Mouse (Mus musculus) c-Kit-positive CD71-positive TER-119-positive erythroid progenitor cells, embryonic 14.5 days (primary cell): ENCODE measurements around the gene Olig3.
"Not testable (repeated sequence)": the region's sequence is repeated elsewhere in the genome, so short reads cannot be mapped to it uniquely, and the experiment has no call there.

ENCODE experiments used
- DNase-seq: peaks from one replicate; pipeline ENCODE4 v3.0.0-alpha.2; 2013; ENCODE audit warnings: low spot score

Gene Olig3

DNA sequence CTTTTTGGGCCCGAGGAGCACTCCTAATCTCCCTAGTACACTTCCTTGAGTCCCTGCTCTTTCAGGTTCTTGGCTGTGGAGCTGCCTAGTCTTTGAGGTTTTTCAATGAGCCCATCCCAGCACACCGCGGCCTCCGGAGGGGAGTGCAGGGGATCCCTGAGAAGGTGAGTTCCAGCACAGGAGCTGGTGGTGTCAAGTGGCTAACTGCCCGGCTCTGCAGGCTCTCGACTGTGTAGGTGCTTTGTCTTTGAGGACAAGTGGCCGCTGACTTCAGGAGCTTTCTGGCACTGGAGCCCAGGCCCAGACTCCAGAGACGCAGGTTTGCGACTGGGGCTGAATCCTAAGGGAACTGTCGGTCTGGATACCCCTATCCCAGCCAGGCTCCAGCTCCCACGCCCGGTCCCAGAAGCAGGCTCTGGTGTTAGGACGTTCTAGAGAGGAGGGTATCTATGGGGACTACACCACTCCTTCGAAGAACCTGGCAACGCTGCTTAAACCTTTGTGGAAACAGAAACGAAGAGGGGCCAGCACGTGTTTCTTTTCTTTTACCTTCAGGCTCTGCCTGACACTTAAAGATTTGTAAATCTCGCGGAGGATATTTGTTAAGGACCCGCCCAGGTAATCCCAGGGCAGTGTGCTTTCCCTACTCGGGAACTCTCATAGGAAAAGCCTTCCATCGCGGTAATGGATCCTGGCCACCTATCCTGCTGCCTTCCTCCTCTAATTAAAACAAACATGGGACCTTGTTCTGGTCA lies 5.4 kb downstream of the Olig3 start:
- no peak for DNase-seq

DNA sequence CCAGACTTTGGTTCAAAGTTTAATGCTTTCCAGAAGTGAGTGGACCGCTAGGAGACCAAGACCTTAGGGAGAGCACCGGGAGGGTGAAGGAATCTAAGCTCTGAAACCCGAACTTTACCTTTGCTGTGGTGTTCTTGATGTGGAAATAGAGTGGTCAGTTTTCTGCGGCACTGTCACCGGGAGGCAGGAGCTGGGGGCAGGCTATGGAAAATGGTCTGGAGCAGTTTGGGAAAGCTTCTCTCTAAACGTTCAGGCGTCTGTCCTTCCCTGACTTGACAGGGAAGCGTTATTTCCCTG lies 5.9 kb downstream of the Olig3 start:
- DNase-seq = no peak

DNA sequence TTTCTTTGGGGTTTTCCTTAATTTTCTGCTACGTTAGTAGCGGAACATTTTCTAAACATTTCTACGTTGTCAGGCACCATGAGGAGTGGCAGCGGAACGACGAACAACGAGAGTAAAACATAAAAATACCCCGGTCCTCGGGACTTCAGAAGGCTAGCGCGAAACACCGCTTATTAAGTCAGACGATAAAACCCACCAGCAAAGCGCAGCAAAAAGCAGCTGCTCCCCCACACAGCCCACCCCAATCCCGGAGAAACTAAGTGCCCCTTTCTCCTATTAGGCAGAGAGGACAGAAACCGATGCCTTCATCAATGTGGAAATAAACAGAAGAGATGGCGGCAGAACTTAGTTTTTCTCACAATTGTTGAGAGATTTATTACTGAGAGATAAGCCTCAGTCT lies 6.5 kb downstream of the Olig3 start:
- no peak for DNase-seq

DNA sequence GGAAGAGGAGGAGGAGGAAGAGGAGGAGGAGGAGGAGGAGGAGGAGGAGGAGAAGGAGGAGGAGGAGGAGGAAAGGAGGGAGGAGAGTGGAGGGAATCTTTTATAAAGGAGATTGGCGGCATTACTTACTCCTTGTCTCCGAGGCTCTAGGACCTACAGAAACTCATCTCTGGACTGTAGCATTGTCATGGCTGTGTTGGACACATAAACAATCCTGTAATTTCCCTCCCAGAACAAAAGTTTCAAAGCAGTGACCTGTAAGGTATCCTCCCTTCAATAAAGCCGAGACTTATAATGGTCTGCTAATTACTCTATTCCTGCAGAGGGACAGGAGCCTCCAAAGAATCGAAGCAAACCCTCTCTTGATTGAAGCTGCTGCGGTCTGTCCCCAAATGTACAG lies 7.0 kb downstream of the Olig3 start:
- DNase-seq = no peak

DNA sequence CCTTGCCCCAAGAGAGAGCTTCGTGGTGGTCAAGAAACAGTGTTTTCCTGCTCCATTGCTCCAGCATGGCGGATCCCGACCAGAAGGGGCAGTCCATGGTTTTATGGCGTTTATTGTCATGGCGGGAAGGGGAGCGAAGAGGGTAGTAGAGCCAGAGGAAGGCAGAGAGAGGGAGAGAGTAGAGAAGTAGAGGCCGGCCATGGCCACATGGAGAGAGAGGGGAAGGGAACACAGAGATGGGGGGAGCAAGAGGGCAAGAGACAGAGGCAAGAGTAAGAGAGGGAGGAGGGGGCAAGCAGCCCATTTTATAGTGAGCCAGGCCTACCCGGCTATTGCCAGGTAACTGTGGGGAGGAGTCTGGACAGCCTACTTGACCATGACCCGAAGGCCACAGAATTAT lies 12.8 kb downstream of the Olig3 start:
- no peak for DNase-seq

DNA sequence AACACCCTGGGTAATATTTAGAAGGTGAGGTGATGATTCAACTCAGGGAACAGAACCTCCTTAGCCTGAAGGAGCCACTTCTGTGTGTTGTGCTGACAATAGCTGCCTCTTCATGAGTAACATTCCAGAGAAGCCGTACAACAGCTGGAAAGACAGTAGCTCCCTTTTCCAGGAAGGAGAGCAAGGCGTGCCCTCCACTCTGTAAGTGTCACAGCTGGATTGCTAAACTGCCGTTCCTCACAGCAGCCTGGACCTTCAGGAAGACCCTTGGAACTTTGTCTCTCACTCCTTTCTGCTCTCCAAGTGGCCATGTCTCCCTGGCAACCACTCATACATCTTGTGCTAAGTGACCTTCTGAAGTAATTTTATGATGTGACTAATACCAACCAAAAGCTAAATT lies 13.8 kb downstream of the Olig3 start:
- no peak for DNase-seq

DNA sequence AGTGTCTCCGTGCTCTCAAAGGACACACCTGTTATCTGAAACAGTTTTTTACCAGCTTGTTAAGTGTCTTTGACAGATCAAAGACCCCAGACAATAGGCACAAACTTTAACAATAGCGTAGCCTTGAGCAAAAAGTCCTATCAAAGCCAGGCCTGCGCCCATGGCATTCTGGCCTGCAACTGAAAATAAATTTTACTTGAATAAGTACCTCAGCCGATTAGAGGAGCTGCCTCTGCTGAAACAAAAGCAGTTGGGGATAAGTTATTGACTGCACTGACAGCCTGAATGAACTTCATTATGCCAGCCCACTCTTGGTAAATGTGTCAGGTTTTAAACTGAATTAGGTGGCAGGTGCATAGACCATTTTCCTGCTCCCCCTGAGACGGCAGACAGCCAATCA lies 15.9 kb downstream of the Olig3 start:
- no peak for DNase-seq

DNA sequence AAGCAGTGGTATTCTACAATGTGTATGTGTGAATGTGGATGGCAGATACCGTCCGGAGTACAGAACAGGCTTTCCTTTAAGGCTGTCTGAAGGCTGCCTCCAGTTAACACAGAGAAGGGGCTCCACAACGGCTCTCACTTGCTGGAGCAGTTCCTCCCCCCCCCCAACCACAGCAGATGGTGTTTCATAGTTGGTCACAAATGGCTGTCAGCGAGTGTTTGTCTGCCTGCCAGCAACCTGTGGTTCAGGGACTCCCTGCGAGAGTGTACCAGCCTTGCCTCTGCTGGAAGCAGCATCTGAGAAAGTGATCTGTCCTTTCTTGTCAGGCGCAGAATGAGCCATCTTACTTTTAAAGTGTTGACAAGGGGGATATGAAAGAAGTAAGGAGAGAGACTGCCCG lies 17.5 kb downstream of the Olig3 start:
- no peak for DNase-seq

DNA sequence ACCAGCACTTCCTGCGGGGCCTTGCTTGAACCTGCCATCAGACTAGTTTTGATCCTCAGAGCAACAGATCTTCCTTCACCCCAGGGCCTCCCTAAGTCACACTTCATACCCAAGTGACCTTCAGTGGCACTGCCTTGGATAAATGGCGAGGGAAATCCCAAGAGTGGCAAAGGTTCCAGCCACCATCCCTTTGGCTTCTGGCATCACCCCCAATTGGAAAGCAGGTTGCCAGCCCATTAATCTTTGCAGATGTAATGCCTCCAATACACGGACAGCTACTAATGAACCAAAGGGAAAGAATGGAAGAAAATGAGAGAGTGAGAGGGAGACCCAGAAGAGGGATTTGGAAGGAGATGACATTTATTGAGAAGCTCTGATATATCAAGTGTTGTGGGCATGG lies 18.0 kb downstream of the Olig3 start:
- DNase-seq = no peak

DNA sequence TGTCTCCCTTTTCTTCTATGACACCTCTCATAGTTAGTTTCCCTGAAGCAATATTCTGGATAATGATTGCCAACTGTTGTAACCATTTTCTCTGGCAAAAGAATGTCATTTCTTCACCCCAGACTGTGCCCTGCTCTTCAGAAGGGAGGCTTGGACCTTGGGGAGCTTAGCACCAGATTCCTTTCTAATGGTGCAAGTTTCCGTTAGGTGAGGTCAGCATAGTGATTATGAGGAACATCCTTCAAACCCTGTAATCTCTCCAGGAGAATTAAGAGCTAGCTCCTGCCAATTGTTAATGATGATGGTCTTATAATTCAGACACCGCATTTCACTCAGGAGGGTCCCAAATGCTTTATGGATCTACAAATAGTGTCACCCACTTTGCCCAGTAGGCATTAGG lies 19.5 kb downstream of the Olig3 start:
- no peak for DNase-seq

DNA sequence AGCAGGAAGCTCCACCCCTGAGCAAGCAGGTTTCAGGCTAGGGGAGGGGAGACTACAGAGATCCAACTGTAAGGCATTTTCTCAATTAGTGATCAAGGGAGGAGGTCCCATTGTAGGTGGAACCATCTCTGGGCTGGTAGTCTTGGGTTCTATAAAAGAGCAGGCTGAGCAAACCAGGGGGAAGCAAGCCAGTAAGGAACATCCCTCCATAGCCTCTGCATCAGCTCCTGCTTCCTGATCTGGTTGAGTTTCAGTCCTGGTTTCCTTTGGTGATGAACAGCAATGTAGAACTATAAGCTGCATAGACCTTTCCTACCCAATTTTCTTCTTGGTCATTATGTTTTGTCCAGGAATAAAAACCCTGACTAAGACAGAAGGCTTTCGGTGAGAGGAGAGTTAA lies 24.6 kb downstream of the Olig3 start:
- DNase-seq = not testable (repeated sequence)

DNA sequence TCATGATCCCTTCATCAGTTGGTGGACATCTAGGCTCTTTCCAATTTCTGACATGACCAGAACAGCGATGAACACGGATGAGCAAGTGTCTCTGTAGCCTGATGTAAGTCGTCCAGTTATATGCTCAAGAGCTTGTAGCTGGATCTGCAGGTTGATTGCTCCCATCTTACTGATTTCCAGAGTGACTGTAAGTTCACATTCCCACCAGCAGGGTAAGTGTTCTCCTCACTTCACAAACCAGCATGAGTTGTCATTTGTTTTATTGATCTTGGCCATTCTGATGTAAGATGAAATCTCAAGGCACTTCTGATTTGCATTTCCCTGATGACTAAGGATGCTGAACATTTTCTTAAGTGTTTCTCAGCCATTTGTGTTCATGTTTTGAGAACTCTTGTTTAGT lies 27.8 kb downstream of the Olig3 start:
- DNase-seq = no peak

DNA sequence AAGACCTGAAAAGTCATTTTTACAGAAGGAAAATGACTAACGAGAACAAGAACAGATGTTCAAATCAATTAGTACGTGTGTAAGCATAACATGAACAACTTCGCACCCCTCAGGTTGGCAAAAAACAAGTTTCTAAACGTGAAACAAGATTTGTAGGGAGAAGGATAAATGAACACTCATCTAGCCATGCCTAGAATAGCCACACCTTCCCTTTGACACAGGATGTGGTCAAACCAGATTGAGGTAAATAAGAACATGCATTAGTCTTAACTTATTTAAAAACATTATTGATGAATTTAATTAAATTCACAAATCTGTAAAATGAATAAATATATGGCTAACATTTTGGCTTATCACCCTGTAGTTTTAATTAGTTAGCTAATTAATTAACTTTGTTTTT lies 35.5 kb downstream of the Olig3 start:
- DNase-seq = no peak

DNA sequence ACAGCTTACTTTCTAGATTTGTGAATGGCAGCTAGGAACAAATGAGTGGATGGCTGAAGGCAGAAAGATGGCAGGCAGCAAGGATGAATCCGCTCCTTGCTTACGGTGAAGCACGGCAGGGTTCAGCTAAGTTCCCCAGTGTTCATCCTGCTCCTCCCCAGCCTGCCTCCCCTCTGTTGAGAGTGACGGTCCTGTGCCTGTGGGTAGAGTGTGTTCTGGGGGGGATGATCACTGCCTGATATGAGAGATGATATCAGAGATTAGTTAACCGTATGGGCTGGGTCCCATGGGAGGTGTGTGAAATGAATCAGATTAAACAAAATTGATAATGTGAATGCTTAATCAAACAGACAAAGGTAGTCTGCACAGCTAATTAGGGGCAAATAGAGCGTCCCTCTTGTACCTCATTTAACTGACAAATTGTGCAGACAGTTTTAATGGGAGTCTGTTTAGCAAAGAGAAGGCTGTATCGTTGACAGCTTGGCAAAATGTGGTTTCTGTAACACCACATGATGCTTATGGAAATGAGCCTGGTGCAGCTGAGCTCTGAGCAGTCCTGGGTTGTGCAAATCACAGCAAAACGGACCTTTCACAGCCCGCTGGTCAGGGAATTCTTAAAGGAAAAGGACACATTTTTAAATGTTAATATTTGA lies 40.3 kb downstream of the Olig3 start:
- DNase-seq = no peak

DNA sequence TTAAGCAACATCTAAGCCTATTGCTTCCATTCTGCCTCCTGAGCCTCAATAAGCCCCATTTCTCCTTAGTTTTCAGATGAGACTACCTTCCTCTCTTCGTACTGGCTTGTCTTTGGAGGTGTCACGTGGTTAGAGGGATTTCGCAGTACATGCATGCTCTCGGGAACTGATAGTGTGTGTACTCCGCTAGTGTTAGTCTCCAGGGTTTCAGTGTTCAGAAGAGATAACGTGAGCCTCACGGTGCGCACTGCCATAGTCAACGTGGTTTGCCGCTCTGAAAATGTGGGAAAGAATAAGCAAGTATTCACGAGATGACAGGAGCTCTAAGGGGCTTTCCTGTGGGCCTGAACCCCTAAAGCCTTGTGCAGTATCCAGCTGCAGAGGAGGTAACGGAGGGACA lies 41.1 kb downstream of the Olig3 start:
- DNase-seq = peak; percentile 31

DNA sequence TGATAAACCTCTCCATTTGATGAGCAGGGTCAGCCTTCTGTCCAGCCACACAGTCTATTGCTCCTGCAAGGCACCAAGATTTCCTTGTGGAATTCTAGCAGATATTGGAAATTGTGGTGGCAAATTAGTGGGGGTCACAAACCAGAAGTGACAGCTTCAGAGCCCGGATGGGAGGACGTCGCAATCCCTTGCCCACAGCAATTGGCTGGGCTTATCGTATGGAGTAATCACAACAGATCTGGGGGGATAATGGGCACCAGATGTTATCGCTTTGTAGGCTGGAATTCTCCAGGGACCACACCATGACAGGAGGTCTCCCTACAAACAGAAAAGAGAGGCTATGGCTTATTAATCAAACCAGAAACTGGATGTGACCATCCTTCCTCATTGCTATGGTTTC lies 44.8 kb downstream of the Olig3 start:
- DNase-seq = no peak

DNA sequence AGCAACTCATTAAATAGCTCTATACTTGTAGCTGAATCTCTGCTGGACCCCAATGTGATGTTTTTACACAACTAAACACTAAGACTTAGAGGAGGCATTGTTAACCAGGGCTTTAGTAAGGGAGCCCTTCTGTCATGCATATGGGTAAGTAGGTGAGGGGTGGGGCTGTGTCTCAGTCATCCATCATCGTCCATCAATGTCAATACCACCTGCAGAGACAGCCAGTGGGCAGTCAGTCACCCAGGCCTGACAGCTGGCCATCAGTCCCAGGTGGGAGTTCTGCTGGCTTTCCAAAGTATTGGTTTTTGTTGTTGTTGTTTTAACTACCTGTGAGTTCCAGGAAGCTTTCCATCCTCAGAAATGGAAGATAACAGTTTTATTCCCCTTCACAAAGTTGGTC lies 48.1 kb downstream of the Olig3 start:
- DNase-seq = no peak

DNA sequence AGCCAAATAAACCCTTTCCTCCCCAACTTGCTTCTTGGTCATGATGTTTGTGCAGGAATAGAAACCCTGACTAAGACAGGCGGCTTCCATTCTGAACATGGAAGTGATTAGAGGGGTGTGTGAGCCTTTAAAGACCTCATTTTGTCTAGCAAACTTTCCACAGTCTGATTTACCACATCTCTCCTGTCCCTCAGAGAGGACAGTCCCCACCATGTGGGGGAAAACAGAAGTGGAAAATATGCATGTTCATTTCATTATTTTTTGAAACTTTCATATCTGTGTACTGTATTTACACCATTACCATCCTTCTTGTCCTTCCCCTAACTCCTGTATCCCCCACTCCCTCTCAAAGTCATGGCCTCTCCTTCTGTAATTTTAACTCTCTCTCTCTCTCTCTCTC lies 49.6 kb downstream of the Olig3 start:
- no peak for DNase-seq

DNA sequence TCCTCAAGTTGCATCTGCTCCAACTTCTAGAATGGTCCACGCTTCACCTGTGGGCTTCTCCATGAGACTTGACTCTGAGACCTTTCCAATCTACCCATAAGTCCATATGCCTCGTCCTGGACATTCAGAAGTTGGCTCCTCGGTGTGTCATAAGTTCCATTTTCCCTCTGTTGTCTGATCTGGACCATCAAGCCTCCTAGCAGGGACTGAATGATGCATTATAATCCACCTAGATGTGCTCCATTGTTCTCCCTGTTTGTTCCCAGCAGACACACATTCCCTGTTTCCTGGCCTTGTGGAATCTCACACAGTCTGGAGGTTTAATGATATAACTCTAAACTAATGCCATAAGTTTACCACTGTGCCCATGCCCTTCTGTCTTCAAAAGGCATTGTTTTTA lies 50.8 kb downstream of the Olig3 start:
- DNase-seq = no peak
